Mouse (Mus musculus) neutrophil, adult 59 days (primary cell): ENCODE measurements around the gene Gm47289. TPM values are rescaled to one million over a fixed set of nuclear protein-coding genes. Genes with fewer than 3 reads are reported as not detected.

ENCODE experiments used
- total RNA-seq, 2 experiments: library from RNA; stranded (reverse); gene quantifications; 1 replicate in 1 of 2; 2 replicates in 1 of 2; pipeline ENCODE4 v1.2.4; 2023

Gm47289 gene
- not detected for total RNA-seq

DNA sequence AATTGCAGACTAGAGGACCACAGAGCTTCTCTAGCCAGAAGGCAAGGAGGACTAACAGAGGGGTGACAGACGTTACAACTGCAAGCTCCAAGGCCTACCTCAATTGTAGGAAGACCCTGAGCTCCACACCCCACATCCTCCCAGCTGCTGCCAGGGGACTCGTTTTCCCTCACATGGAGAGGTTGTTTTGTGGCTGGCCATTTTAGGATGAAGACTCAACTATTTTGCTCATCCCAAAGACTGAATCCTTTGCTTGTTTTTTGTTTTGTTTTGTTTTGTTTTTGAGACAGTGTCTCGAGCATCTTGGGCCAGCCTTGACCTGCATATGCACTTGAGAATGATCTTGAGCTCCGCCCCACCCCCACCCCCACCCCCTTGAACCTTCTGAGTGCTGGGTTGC is at the start of gene Gm47289:
Gm47289 (plus strand) TSS at position 301 of the 400 bp plus-strand sequence.

GRCm38 (mm10) chr9:119156278-119157201 is 2.4 kb upstream of the Gm47289 start, which contains the start of gene Acaa1b:
Gene Acaa1b (minus strand): TSS chr9:119157093.

DNA sequence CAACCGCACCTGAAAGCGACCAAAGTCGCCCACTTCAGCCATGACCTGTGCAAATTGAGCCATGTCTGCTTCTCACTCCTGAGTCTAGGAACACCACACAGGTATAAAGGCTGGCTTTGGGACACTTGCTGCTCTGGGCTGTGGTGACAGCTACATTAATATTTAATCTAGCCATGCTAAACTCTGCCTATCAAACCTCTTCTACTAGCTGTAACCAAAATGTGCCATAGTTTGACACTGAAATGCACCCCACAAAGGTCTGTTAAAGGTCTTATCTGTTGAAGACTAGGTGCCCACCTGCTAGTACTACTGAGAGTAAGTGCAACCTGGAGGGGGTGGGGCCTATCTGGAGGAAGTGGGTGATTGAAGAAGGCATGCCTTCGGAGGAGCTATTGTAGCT is 50.0 kb downstream of the Gm47289 start, which contains the start of gene Slc22a13:
Slc22a13 (minus strand) TSS at position 101 of the 400 bp plus-strand sequence.

Other genes starting within 250 kb of the Gm47289 start
- gene Ctdspl, start 232.7 kb upstream of the Gm47289 start, total RNA-seq: 10 to 100 TPM; 22.5 to 23.4 TPM
- 10 to 100 TPM; 36.7 to 39.4 TPM for gene Vill, start 106.4 kb upstream of the Gm47289 start, total RNA-seq
- 1 to 10 TPM; 1.2 to 1.5 TPM for gene Plcd1, start 65.7 kb upstream of the Gm47289 start, total RNA-seq
- not detected for gene Dlec1, start 56.7 kb upstream of the Gm47289 start, total RNA-seq
- under 1 TPM; 0.42 to 0.82 TPM for gene Acaa1b, start 2.1 kb upstream of the Gm47289 start, total RNA-seq
- gene Slc22a13, start 49.9 kb downstream of the Gm47289 start, total RNA-seq: not detected
- 10 to 100 TPM; 23.8 to 24.9 TPM for gene Oxsr1, start 163.3 kb downstream of the Gm47289 start, total RNA-seq
- gene Acaa1a, start 180.5 kb downstream of the Gm47289 start, total RNA-seq: 10 to 100 TPM; 44.5 to 55.5 TPM
- gene Myd88, start 182.2 kb downstream of the Gm47289 start, total RNA-seq: 10 to 100 TPM; 81.8 to 86.1 TPM
- gene Xylb, start 198.2 kb downstream of the Gm47289 start, total RNA-seq: 1 to 10 TPM in 1 of 2 experiments, under 1 TPM in 1; 0.99 to 1.6 TPM
- gene Slc22a14, start 206.4 kb downstream of the Gm47289 start, total RNA-seq: not detected
- 1 to 10 TPM; 1.6 to 2.0 TPM for gene Acvr2b, start 243.0 kb downstream of the Gm47289 start, total RNA-seq